Mouse (Mus musculus) CD4-positive helper T cell, adult 2 months (primary cell): ENCODE data around the gene Ddx19b.
"Not testable (repeated sequence)": the region's sequence is repeated elsewhere in the genome, so short reads cannot be mapped to it uniquely, and the experiment has no call there.

Source experiments
- DNase-seq: peaks from one replicate; pipeline ENCODE4 v3.0.0-alpha.2; 2012; ENCODE audit warnings: low read depth, missing footprints, low spot score

Ddx19b gene

GRCm38 (mm10) chr8:110965594-110965993, 66.0 kb downstream of the Ddx19b start:
- DNase-seq: no peak

DNA sequence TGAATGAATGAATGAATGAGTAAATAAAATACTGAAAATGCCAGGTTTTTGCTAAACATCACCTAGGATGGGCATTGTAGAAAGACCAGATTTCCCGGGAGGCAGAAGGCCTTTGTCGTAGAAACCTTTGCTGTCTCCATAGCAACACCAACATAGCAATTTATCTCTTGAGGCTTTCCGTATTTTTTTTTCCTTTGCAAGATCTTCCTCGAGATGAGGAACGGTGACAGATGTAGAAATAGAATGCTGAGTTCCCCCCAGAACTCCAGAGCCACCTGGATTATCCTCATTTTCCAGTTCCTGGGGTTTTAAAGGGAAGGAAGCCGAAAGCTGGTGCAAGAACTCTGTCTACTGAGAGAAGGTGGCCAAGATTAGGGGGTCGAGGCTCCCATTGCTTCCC, 66.9 kb downstream of the Ddx19b start:
- DNase-seq: no peak

DNA sequence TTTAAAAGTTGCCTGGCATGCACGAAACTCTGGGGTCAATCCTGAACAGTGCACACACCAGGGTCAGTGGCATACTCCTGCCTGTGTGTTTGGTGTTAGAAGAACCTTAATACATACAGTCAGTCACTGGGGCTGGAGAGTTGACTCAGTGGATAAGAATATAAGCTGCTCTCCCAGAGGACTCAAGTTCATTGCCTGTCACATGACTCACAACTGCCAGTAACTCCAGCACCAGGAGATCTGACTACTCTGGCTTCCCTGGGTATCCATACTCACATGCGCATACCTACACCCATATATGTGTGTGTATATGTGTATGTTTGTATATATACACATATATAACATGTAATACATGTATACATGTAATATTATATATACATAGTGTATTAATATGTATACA, 68.5 kb downstream of the Ddx19b start:
- DNase-seq: no peak

DNA sequence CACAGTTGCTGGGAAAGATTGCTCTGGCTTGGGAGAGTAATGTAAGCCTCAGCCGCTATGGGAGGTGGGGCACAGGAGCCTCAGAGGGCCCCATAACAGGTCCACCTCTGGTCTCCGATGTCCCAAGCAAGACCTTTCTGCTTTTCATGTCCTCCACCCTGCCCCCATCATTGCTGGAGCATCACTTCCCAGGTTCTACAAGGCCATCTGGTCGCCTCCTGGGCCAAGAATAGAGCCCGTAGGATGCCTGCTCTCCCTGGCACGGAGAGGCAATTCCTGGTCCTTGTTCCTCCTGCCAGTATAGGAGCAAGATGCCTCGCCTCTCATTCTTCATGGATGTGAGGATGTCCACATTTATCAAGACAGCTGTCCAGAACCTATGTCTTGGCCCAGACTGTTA, 71.6 kb downstream of the Ddx19b start:
- no peak for DNase-seq

DNA sequence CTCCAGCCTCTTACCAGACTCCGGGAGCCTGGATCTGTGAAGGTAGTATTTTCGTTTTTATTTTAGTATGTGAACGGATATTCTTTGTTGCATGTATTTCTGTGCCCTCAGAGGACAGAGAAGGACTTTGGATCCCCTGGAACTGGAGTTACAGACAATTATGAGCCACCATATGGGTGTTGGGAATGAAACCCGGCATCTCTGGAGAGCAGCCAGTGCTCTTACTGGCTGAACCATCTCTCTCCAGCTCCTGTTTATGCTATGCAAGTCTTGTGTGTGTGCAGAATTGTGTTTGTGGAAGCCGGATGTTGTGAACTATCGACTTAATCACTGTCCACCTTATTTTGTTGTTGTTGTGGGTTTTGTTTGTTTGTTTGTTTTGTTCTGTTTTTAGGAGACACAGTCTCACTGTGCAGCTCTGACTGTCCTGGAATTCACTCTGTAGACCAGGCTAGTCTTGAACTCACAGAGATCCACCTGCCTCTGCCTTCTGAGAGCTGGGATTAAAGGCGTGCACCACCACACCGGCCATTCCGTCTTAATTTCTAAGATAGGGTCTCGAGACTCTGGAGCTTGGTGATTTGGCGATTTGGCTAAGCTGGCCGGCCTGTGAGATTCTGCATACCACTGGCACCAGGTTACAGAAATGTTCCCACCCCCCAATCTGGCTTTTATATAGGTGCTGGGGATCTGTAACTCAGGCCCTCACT, 72.3 kb downstream of the Ddx19b start:
- DNase-seq: no peak

DNA sequence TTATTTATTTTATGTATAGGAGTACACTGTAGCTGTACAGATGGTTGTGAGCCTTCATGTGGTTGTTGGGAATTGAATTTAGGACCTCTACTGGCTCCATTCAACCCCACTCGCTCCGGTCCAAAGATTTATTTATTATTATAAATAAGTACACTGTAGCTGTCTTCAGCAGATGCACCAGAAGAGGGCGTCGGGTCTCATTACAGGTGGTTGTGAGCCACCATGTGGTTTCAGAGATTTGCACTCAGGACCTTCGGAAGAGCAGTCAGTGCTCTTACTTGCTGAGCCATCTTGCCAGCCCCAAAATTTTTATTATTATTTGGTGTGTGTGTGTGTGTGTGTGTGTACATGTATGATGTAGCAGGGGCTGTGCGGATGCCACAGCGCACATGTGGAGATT, 73.0 kb downstream of the Ddx19b start:
- not testable (repeated sequence) for DNase-seq

- no peak for DNase-seq
These were observed 73.4 kb downstream of the Ddx19b start for GRCm38 (mm10) chr8:110958135-110958534.

GRCm38 (mm10) chr8:110957471-110957870, 74.1 kb downstream of the Ddx19b start:
- DNase-seq: no peak

- DNase-seq: no peak
These were observed 74.7 kb downstream of the Ddx19b start for GRCm38 (mm10) chr8:110956619-110957450.

GRCm38 (mm10) chr8:110954776-110955175, 76.8 kb downstream of the Ddx19b start:
- peak; percentile 31 for DNase-seq
